Mouse (Mus musculus) urinary bladder, postnatal 36 days (tissue): ENCODE data around the gene Yaf2.
A peak's percentile ranks its signal among the peaks of the same experiment; 100 is the strongest.

Source experiments
- DNase-seq, 2 experiments: peaks; one replicate each; pipeline ENCODE4 v3.0.0; 2022; ENCODE audit warnings: low spot score in 2 of 2, mixed read lengths in 1 of 2

The Yaf2 gene

GRCm38 (mm10) chr15:93287628-93288027 lies 49.1 kb downstream of the Yaf2 start:
- no peak for DNase-seq

DNA sequence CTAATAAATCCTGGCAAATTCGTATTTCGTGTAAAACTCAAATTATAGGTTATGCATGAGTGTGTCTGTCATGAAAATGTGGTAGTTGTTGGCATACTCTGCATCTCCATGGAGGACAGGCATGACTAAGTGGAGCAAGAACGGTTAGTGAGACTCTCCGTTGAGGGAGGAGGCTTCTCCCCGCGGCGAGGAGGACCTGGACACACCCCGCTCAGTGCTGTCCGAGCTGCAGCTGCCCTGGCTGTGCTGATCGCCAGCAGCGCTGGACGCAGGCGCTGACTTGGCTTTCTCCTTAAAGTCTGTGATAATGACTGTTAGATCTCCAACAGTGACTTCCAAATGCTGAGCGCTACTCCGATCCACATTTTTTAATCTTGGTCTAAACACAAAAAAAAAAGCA lies 51.5 kb downstream of the Yaf2 start:
- DNase-seq: no peak

DNA sequence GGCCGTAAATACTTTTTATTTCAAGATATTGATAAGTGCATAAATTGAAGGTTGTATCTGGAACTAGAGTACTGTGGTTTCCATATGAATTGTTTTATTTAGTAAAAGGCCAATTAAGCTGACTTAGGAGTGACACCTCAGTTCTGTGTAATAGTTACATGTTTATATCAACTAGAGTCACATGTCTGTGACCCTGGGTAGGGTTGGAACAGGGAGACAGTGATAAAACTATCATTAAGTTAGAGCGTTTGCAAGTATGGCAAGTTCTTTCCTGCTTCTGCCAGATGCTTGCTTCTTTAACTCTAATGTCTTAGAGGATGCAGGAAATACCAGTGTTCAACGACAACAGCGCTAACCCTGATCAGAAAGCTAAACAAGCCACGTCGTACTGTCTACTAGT lies 52.4 kb downstream of the Yaf2 start:
- DNase-seq: no peak

DNA sequence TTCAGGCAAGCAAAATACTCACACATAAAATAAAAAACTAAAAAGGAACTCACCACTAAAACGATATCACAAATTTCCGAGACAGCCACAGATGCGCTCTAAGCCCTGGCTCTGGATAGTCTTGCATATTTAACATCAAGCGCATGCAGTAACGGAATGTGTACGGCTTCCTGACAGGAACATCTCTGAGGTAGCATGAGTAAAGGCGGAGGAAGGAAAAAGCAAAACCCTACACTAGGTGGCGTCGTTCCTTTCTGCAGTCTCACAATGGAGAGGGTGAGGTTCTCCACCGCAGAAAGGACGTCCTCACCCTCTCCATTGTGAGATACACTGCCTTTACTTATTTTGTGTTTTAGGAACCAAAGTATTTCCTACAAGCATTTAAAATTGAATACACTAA lies 53.4 kb downstream of the Yaf2 start:
- DNase-seq: no peak

- DNase-seq: no peak
Measured at GRCm38 (mm10) chr15:93276276-93276675, 60.5 kb downstream of the Yaf2 start.

DNA sequence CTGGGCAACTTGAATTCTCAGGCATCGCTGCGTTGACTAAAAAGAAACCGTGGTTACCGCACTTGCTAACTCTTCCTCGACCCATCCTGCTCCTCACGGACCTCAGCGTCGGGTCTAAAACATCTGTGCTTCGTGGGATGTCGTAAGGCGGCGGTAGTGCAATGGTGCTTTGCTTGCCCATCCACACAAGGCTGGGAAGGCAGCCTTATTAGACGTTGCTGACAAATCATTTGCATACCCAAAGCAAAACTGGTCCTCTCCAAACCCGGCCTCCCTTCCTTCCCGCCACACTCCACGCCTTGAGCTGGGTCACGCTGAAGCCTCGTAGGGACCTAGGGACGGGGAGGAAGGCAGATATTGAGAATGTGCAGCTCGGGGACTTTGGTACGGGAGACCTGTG lies 61.1 kb downstream of the Yaf2 start:
- no peak for DNase-seq

- DNase-seq: peak; percentile 100
Measured at GRCm38 (mm10) chr15:93274679-93275583, 61.8 kb downstream of the Yaf2 start, which contains the start of gene Gxylt1. Gene Gxylt1, minus strand, starts transcription at chr15:93275179.

DNA sequence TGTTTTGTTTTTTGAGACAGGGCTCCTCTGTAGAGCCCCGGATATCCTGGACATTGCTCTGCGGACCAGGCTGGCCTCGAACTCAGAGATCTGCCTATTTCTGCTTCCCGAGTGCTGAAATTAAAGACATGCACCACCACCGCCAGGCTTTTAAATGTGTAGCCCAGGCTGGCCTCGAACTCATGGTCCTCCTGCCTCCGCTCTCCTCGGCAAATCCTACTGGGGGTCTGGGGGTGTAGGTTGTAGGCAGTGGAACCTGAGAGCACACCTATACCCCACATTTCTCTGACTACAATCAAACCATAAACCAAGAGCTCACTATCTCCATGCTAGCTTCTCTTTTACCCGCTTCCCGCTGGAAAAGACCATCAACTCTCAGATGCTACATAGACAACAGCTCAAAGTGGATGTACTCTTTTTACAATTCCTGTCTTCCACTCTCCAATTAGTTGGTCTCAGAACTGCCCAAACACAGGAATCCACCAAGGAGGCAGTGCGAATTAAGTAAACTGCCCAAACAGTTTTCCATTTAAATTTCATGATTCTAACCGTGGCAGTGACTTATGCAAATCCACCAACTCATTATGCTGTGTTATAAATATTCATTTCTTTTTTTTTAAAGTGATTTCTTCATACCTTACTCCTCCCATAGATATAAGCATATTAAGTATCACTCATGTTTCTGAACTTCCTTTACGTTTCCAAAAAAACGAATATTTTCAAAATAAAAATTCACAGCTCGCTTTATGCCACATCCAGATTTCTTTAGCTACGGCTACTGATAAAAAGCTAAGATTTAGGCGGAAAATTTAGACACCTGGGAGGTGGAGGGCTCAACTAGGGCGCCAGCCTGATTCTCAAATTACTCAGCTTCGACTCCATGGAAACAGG lies 62.7 kb downstream of the Yaf2 start:
- DNase-seq: no peak

DNA sequence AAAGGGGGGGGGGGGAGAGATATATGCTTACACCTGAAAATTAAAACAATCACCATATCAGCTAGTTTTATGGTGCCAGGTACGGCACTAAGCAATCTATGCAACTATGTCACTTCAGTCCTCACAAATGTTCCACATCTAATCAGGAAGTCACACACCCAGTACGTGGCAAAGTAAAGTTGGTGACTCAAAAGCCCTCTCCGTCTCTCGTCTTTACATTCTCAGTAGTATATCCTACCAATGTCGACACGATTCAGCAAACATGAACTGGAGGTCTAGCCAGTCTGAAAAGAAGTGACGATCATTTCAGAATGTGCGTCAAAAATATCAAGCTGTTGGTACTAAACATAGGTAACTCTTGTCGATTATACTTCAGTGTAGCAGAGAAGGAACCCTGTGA lies 63.8 kb downstream of the Yaf2 start:
- DNase-seq: no peak

- DNase-seq: no peak
Measured at GRCm38 (mm10) chr15:93270289-93270855, 66.4 kb downstream of the Yaf2 start.

- DNase-seq: no peak
Measured at GRCm38 (mm10) chr15:93269572-93269971, 67.2 kb downstream of the Yaf2 start.

GRCm38 (mm10) chr15:93268001-93268400 lies 68.7 kb downstream of the Yaf2 start:
- DNase-seq: no peak

GRCm38 (mm10) chr15:93267479-93267878 lies 69.3 kb downstream of the Yaf2 start:
- DNase-seq: no peak

GRCm38 (mm10) chr15:93266361-93266760 lies 70.4 kb downstream of the Yaf2 start:
- DNase-seq: no peak

GRCm38 (mm10) chr15:93265728-93266127 lies 71.0 kb downstream of the Yaf2 start:
- peak; percentile 49 to 63 for DNase-seq

DNA sequence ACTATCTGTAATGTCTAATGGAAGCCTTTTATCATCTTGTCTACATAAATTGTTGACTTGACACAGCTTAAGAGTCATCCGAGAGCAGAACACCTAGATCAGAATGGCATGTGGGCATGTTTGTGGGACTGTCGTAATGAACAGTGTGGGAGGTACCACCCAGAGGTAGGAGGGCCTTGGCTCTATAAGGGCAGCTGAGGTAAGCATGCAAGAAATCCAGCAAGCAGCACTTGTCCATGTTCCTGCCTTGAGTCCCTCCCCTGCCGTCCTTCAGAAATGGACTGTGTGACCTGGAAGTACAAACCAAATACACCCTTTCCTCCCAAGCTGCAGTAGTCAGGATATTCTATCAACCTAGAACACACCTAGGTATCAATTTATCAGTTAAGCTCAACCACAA lies 71.5 kb downstream of the Yaf2 start:
- DNase-seq: no peak

GRCm38 (mm10) chr15:93264221-93264620 lies 72.5 kb downstream of the Yaf2 start:
- no peak for DNase-seq

DNA sequence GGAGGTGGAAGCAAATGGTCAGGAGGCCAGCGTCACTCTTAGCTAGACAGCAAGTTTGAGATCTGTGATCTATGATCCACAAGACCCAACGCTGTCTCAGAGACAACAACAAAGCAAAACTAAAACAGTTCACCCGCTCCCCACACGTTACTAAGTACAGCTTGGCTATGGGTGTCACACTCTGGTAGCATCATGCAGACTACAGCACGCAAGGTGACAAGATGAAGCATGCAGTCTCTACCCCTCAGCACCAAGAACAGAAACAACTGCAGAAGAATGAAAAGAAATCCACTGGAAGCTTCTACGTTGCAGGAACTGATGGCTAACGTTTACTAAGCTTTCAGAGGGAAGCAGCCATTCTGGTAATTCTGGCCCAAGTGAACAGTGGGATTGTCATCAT lies 73.2 kb downstream of the Yaf2 start:
- no peak for DNase-seq

- no peak for DNase-seq
Measured at GRCm38 (mm10) chr15:93262818-93263217, 73.9 kb downstream of the Yaf2 start.

- DNase-seq: no peak
Measured at GRCm38 (mm10) chr15:93262274-93262673, 74.5 kb downstream of the Yaf2 start.

- DNase-seq: no peak
Measured at GRCm38 (mm10) chr15:93259933-93260332, 76.8 kb downstream of the Yaf2 start.

DNA sequence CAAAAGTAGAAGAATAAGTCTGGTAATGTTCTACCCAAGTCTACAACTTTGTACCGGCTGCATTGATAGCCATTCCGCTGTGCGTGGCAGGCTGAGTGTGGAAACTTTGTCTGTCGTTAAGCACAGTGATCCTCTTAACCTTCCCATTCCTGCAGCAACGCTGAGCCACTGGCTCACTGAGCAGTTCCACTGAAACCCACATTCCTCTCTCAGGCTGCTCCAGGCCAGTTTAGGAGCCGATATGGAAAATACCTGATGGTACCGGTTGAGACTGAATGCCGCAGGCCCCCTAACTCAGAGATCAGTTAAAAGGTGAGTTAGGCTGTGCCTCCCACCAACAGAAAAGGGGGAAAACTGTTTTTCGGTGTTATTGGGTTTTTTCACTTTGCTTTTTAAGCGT lies 81.4 kb downstream of the Yaf2 start:
- DNase-seq: no peak
